8 mouse cellular contexts compared by ENCODE assay signal in the genomic region with DNA sequence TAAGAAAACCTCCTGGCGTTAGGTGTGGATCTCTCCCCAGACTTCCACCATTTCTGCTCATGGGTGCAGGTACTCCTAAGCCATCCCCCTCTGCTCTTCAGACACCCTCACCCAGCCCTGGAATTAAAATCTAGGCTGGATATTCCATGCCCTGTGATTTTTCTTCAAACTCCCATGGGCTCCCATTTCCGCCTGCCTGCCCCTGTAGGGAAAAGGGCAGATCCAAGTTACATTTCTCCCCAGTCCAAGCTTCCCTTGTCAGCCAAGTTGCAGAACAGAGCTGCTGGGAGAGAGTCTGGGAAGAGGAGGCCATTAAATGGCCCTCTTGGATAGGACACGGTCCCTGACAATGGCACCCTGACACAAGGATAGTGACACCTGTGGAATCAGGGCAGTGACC. TPM values are rescaled to one million over a fixed set of nuclear protein-coding genes. Genes with fewer than 3 reads are reported as not detected.
A peak's percentile ranks its signal among the peaks of the same experiment; 100 is the strongest.
DNase-seq lines count a peak whose midpoint lies in the region; ATAC-seq and TF ChIP-seq lines count a peak whose summit lies in the region.

No protein-coding gene starts in this region.

- no peaks in the 10 kb centered on the region for H3K27me3 ChIP-seq in lung, embryonic 16.5 days (ENCODE audit: control insufficient read depth, insufficient read depth, low read depth, low read length)
- 0 out of 2 replicates have a peak, but pooled peaks cover 6% of the 10 kb centered on the region for H3K27me3 ChIP-seq in heart, embryonic 12.5 days (replicated peaks)
- no peaks in the 10 kb centered on the region for H3K27me3 ChIP-seq in limb, embryonic 11.5 days (ENCODE audit: control insufficient read depth, insufficient read depth, low read length)
- H3K27me3 ChIP-seq in small intestine, adult 2 months (ENCODE audit: control insufficient read depth, insufficient read depth, low read length) = no peaks in the 10 kb centered on the region

- peaks cover 15% of the 10 kb centered on the region for H3K4me1 ChIP-seq in lung, embryonic 16.5 days (replicated peaks; ENCODE audit: control insufficient read depth, insufficient read depth, low read length)
- H3K4me1 ChIP-seq in heart, embryonic 12.5 days (replicated peaks) = peaks cover 24% of the 10 kb centered on the region
- peaks cover 8% of the 10 kb centered on the region for H3K4me1 ChIP-seq in limb, embryonic 11.5 days (ENCODE audit: control insufficient read depth, insufficient read depth, low read length)
- H3K4me1 ChIP-seq in small intestine, adult 2 months (ENCODE audit: control insufficient read depth, insufficient read depth, insufficient read length, low read length) = peaks cover 3% of the 10 kb centered on the region

- no peak for TF ChIP-seq CTCF in small intestine, adult 2 months (IDR thresholded peaks at IDR 0.05; ENCODE audit: extremely low read depth, insufficient read length, insufficient replicate concordance, low read depth, low read length)

- intact Hi-C loops in left cerebral cortex, postnatal 10 days (cut with DNase I) = no loop called here

- ATAC-seq in lung, embryonic 16.5 days (ENCODE audit: low read depth) = no peak
- no peak for ATAC-seq in heart, embryonic 12.5 days (ENCODE audit: insufficient number of reproducible peaks, low FRiP score)
- no peak for ATAC-seq in limb, embryonic 11.5 days (ENCODE audit: insufficient number of reproducible peaks, low FRiP score, low TSS enrichment, low read depth)

- WGBS in lung, embryonic 16.5 days = 39% methylated on average over 3 of the region's 3 CpGs
- 37% methylated on average over 3 of the region's 3 CpGs for WGBS in heart, embryonic 12.5 days
- 33% methylated on average over 3 of the region's 3 CpGs for WGBS in limb, embryonic 11.5 days
- 43% methylated on average over 3 of the region's 3 CpGs for WGBS in small intestine, adult 2 months

- H3K9ac ChIP-seq in lung, embryonic 16.5 days (ENCODE audit: low read length) = peak overlapping the region; percentile 95
- H3K9ac ChIP-seq in heart, embryonic 12.5 days = peak overlapping the region; percentile 93
- H3K9ac ChIP-seq in limb, embryonic 11.5 days (ENCODE audit: low read length) = no peak overlapping the region; the same call in 1 of the 2 replicates

- no peak for TF ChIP-seq POLR2A in small intestine, adult 2 months (IDR thresholded peaks at IDR 0.05; ENCODE audit: low read depth, low read length)

- H3K4me2 ChIP-seq in lung, embryonic 16.5 days (ENCODE audit: low read depth, low read length) = peak overlapping the region; percentile 79
- H3K4me2 ChIP-seq in heart, embryonic 12.5 days = peak overlapping the region; percentile 92
- H3K4me2 ChIP-seq in limb, embryonic 11.5 days (ENCODE audit: low read depth, severe bottlenecking) = peak overlapping the region; percentile 84

- peak overlapping the region; percentile 96 for H3K27ac ChIP-seq in lung, embryonic 16.5 days (ENCODE audit: low read length)
- peak overlapping the region; percentile 95 for H3K27ac ChIP-seq in heart, embryonic 12.5 days (ENCODE audit: poor library complexity, severe bottlenecking)
- H3K27ac ChIP-seq in limb, embryonic 11.5 days (replicated peaks; ENCODE audit: low read depth, low read length) = peak overlapping the region; percentile 92; the same call in 1 of the 2 replicates
- no peak overlapping the region for H3K27ac ChIP-seq in small intestine, adult 2 months (ENCODE audit: insufficient read depth, low read depth, low read length)

- no peak for DNase-seq in lung, postnatal 25 days (ENCODE audit: low spot score)
- DNase-seq in limb, embryonic 11.5 days (ENCODE audit: low spot score) = no peak
- DNase-seq in left cerebral cortex, postnatal 10 days (ENCODE audit: extremely low spot score in 1 of 2, low spot score in 2 of 2) = no peak
- no peak for DNase-seq in adrenal gland, postnatal 14 days
- DNase-seq in adrenal gland, adult 18-20 months (ENCODE audit: low spot score in 2 of 2) = no peak

- peak overlapping the region; percentile 84 for H3K4me3 ChIP-seq in lung, embryonic 16.5 days (ENCODE audit: low read length)
- H3K4me3 ChIP-seq in heart, embryonic 12.5 days = peak overlapping the region; percentile 89
- H3K4me3 ChIP-seq in limb, embryonic 11.5 days (ENCODE audit: low read depth, low read length) = peak overlapping the region; percentile 72
- H3K4me3 ChIP-seq in small intestine, adult 2 months (ENCODE audit: low read depth, low read length) = peak overlapping the region; percentile 89; the same call in 1 of the 2 replicates

- no peaks in the 10 kb centered on the region for H3K9me3 ChIP-seq in lung, embryonic 16.5 days (ENCODE audit: control insufficient read depth, low read length)
- H3K9me3 ChIP-seq in heart, embryonic 12.5 days (replicated peaks) = no peaks in the 10 kb centered on the region
- no peaks in the 10 kb centered on the region for H3K9me3 ChIP-seq in limb, embryonic 11.5 days (ENCODE audit: control insufficient read depth, low read length)

- H3K36me3 ChIP-seq in lung, embryonic 16.5 days (ENCODE audit: control insufficient read depth, insufficient read depth, low read length) = peaks cover 14% of the 10 kb centered on the region
- H3K36me3 ChIP-seq in heart, embryonic 12.5 days = peaks cover 15% of the 10 kb centered on the region
- H3K36me3 ChIP-seq in limb, embryonic 11.5 days (ENCODE audit: control insufficient read depth, insufficient read depth, low read length) = peaks cover 3% of the 10 kb centered on the region; the same call in 1 of the 2 replicates
- no peaks in the 10 kb centered on the region; the same call in 1 of the 2 replicates for H3K36me3 ChIP-seq in small intestine, adult 2 months (ENCODE audit: control insufficient read depth, insufficient read depth, low read length)

RNA-seq across cellular contexts. Expression of a gene that starts 0.6 kb away (rescaled TPM):
- 21.0 and 22.6 TPM in 2 replicates for polyA plus RNA-seq in lung, embryonic 16.5 days (2015; fragmentation: Nextera tagmentation; extraction: Ambion mirVana)
- 17.1 and 20.4 TPM in 2 replicates for polyA plus RNA-seq in heart, embryonic 12.5 days (2016; fragmentation: Nextera tagmentation; extraction: Ambion mirVana)
- polyA plus RNA-seq in limb, embryonic 11.5 days (2014; fragmentation: Nextera tagmentation; extraction: Ambion mirVana) = 15.6 and 20.9 TPM in 2 replicates
- polyA plus RNA-seq in small intestine, adult 2 months (2012; rRNA removed) = 12.4 and 24.7 TPM in 2 replicates
- 10 to 100 TPM; 20.8 to 21.0 TPM for total RNA-seq in left cerebral cortex, postnatal 10 days (2021)
- 41.5 and 42.1 TPM in 2 replicates for total RNA-seq in adrenal gland, postnatal 14 days (2021)
- total RNA-seq in adrenal gland, adult 18-20 months (2021) = 10 to 100 TPM; 36.0 to 58.6 TPM

RNA-seq across cellular contexts. Expression of a gene that starts 1.8 kb away (rescaled TPM):
- 0.14 and 0.36 TPM in 2 replicates for polyA plus RNA-seq in lung, embryonic 16.5 days (2015; fragmentation: Nextera tagmentation; extraction: Ambion mirVana)
- polyA plus RNA-seq in heart, embryonic 12.5 days (2016; fragmentation: Nextera tagmentation; extraction: Ambion mirVana) = 0.61 and 0.64 TPM in 2 replicates
- polyA plus RNA-seq in limb, embryonic 11.5 days (2014; fragmentation: Nextera tagmentation; extraction: Ambion mirVana) = 0.23 and 0.34 TPM in 2 replicates
- 0.98 and 3.0 TPM in 2 replicates for polyA plus RNA-seq in small intestine, adult 2 months (2012; rRNA removed)
- 1 to 10 TPM in 1 of 2 experiments, under 1 TPM in 1; 0.36 to 1.5 TPM for total RNA-seq in left cerebral cortex, postnatal 10 days (2021)
- total RNA-seq in adrenal gland, postnatal 14 days (2021) = 2.6 TPM in 2 replicates
- 1 to 10 TPM; 3.0 to 3.1 TPM for total RNA-seq in adrenal gland, adult 18-20 months (2021)

RNA-seq across cellular contexts. Expression of a gene that starts 50.9 kb away (rescaled TPM):
- polyA plus RNA-seq in lung, embryonic 16.5 days (2015; fragmentation: Nextera tagmentation; extraction: Ambion mirVana) = 20.4 and 20.7 TPM in 2 replicates
- polyA plus RNA-seq in heart, embryonic 12.5 days (2016; fragmentation: Nextera tagmentation; extraction: Ambion mirVana) = 21.2 and 21.8 TPM in 2 replicates
- 25.2 and 25.5 TPM in 2 replicates for polyA plus RNA-seq in limb, embryonic 11.5 days (2014; fragmentation: Nextera tagmentation; extraction: Ambion mirVana)
- 4.4 and 13.5 TPM in 2 replicates for polyA plus RNA-seq in small intestine, adult 2 months (2012; rRNA removed)
- 10 to 100 TPM; 50.3 to 53.0 TPM for total RNA-seq in left cerebral cortex, postnatal 10 days (2021)
- total RNA-seq in adrenal gland, postnatal 14 days (2021) = 26.3 and 30.5 TPM in 2 replicates
- total RNA-seq in adrenal gland, adult 18-20 months (2021) = 10 to 100 TPM; 14.6 to 35.1 TPM
